Mouse (Mus musculus): Measurements from ENCODE around the gene Gpr149. TPM values are rescaled to one million over a fixed set of nuclear protein-coding genes. Genes with fewer than 3 reads are reported as not detected.

Gene Gpr149
- polyA plus RNA-seq (2012; rRNA removed) = not detected in 2 replicates

DNA sequence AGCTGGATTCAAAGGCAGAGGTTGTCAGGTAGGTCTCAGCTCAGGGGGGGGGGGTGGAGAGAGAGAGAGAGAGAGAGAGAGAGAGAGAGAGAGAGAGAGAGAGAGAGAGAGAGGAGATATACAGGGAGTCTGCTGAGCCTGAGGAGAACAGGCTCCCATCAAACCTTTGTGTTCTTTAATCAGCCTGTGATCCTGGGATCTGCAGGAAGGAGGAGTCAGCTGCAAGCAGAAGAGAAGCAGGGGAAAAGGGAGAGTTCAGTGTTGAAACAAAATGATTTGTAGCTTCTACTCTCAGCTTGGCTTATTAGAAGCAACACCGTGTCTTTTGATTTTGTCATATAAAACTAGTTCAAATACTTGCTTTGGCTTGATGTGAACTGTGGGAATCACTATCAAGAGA is at the start of gene Gpr149:
Gpr149 (minus strand) TSS at position 168 of the 400 bp plus-strand sequence.
- DNase-seq (ENCODE audit: low read depth) = no peak

DNA sequence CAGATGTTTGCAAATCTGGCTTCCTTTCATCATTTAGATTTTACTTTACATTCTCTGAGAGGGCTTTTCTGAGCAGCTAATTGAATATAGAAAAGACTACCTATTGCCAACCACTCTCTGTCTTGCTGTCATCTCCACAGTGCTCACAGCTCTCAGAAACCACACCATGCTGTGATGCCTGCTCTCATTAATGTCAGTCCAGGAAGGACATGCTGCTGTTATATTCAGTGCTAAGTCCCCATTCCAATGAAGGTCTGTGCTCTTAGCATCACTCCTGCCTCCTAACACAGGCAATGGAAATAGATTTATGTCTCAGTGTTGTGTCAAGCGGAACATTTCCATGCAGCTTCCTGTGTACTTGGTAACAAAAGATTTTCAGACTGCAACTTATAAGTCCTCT is 45.6 kb upstream of the Gpr149 start:
- no peak for DNase-seq (ENCODE audit: low read depth)

DNA sequence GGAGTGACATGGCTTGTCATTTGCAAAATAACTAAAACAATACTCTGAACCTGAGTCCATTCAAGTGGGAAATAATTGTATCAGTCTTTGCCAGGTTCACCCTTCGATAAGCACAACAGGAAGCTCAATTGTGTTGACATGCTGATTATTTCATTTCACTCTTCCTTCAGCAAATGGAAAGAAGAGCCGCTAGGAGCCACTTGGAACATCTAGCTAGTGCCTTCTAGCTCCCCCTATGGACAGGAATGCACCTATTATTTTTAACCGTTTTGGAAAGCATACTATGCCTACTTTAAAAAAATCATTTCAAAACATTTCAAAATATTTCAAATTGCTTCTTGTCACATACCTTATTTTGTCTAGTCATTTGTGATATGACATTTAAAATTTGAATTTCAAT is 5.9 kb upstream of the Gpr149 start:
- DNase-seq (ENCODE audit: low read depth) = no peak

DNA sequence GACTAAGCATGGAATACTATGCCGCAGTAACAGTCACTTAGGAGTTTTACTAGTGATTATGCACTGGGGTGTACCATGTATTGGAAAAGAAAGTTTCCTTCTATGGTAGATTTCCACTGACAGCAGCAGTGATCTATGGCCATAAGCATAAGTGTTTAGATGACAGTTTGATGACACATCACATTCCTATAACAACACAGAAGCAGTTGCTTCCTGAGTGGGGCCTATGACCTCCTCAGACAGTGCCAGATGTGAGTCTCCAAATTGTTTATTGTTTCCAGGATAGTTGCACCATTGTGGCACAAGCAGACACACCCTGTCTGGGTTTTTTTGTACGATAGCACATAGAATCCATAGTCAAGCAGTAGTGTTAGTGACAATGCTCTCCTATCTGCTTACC is 991 bp upstream of the Gpr149 start:
- DNase-seq (ENCODE audit: low read depth) = no peak

DNA sequence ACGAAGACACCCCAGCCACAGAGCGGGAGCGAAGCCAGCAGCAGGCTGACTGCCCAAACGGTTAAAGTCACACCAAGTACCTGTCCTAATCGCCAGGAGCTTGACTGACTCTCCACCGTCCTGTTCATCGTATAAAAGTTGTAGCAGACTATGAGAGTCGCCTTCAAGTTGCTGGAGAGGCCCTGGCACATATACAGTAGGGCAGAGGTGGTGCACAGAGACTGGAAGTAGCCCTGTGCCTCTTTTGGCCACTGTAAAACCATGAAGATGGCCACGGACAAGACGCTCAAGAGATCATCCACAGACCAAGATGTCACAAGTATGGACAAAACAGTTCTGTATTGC is 921 bp downstream of the Gpr149 start:
- DNase-seq (ENCODE audit: low read depth) = no peak

DNA sequence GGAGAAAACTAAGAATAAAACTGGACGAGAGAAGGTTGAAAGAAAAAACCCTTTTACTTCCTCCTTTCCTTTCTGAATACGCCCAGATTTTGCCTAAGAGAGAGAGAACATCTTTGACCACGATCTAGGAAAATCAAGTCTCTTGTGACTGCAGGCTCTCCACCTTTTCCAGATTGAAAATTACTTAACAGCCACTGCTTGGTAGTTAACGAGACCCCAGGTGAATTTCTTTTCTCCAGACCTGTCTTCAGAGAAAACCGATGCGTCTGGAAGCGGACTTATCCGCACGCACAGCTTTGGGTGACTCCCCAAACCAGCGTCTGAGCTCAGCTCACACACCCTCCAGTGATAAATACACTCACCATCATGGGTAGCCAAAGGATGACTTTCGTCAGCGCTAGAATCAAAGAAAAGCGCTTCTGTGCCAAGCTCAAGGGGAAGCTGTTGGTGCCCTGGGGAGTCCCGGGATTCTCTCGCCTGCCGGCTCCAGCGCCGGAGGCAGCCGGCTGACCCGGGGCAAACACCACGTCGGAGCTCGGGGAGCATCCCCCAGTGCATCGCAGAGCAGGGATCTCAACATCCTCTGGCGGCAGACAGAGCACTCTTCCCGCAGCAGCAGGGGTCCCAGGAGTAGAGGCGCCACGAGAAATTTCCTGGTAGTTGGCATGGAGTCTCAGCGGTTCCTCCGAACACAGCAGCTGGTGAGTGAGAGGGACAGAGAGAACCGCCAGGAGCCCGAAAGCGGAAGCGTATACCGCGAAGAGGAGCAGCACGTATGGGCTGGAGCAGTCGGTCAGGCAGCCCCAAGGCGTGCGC is 1.5 kb downstream of the Gpr149 start:
- DNase-seq (ENCODE audit: low read depth) = no peak

DNA sequence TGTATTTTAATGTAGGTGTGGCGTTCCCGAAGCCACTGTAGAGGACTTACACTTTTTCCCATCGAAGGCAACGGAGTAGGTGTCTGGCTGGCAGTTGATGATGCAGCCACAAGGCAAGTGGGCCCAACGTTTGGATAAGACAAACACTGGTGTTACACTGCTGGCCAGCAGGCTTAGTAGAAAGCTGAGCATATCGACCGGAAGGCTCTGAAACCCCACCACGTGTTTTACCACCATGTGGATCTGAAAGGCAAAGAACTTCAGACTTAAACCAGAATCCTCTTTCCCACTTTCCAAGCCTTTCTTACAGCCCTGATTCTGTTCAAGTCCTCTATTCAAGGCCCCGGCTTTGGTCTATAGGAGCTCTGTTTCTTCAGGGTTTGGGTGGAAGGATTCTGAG is 2.5 kb downstream of the Gpr149 start:
- no peak for DNase-seq (ENCODE audit: low read depth)

DNA sequence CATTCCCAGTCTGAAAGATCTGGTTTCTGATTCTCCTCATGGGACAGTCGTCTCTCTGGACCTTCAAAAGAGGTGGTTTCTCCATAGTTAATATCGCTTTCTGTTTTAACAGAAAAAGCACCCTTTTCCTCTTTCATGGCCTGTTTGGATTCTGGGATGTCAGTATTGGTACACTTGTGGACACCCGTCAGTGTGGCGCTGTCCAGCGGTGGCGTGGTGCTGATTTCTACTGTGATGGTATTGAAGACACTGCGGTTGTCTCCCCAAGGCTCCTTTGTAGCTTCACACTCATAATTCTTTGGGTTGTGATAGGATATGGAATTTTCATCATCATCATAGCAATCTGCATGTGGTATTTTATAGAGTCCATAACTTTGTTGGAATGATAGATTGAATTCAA is 10.1 kb downstream of the Gpr149 start:
- no peak for DNase-seq (ENCODE audit: low read depth)

DNA sequence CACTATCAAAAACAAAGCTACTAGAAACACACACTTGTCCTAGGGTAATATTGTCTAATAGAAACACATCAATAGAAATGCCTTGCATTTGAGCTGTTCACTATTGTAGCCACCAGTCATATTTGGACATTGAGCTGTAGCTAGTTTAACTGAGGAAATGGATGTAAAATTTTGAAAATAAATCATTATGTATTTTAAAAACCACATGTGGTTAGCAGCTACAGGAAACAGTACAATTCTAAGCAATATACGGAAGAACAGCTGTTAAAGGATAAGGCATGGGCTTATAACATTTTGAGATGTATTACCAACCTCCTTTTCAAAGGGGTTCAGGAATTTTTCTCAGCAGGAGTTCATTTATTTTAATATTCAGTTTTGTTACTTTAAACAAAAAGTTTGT is 19.9 kb downstream of the Gpr149 start:
- no peak for DNase-seq (ENCODE audit: low read depth)

DNA sequence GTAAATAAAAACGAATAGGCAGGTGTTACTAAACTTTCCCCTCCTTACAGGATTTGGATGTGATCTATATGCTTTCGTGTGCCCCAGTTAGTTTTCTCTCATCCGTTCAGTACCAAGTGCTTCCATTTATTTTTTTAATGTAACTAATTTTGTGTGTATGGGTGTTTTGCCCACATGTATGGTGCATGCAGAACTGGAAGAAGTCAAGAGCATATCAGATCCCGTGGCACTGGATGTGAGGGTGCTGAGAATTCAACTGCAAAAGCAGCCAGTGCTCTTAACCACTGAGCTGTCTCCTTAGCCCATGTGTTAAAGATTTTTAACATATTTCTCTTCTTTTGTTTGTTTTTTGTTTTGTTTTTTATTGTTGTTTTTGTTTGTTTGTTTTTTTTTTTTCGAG is 77.3 kb downstream of the Gpr149 start:
- DNase-seq (ENCODE audit: low read depth) = no peak

DNA sequence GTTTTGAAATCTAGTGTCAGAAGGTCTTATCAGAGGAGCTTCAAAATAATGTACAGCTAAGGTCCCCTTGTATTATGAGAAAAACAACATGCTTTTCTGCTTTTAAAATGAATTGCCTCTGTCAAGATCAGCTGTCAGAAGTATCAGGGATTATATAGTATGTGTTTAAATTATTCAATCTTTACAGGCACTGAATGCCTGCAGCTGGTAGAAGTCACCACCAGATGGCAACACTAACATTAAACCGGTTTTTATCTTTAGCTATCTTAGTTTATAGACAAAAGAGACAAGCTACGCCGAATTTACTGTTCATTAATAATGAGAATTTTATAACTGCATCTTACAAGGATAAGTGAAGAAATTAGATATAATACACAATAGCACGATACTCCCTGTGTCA is 77.8 kb downstream of the Gpr149 start:
- DNase-seq (ENCODE audit: low read depth) = no peak

DNA sequence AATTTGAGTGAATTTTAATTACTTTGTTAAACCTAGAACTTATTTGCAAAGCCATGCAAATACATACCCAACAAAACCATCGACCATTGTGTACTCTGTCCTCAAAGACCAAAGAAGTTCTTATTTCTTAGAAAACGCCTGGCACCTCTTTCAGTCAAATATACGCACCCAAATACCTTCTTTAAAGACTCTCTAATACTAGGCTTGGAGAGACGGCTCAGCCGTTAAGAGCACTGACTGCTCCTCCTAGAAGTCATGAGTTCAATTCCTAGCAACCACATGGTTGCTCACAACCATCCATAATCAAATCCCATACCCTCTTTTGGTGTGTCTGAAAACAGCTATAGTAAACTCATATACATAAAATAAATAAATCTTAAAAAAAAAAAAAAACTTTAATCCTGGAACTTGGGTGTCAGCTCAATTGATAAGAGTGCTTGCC is 97.7 kb downstream of the Gpr149 start:
- DNase-seq (ENCODE audit: low read depth) = no peak

DNA sequence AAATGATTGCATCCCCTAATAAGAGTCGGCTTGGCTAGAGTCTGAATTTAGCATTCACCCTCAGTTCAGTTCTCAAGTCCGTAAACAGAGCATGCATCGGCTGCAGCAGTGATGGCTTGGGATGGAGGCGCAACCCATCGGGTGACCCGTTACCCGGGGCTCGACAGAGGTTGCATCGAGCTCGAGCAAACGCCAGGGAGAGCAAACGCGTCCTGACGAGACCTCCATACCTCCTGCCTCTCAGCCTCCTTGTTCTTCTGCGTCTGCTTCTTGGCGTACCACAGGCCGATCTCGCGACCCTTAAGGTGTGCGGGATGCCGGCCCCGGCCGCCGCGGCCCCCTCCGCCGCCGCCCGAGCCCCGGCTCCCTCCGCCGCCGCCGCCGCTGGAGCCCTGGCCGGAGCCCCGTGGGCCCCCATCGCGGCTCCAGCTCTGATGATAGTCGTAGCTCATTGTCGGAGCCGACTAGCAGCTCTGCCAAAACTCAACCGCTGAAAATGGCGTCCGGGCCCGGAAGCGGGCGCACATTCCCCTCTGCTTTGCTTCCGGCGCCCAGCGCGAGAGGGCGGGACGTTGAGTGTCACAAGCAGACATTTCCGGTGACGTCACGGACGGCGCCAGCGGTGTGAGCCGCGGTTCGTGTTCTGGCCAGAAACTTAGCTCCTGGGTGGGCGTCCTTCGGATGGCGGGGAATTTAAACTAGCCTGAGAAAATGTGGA is 98.3 kb downstream of the Gpr149 start, which contains the start of gene Dhx36:
Dhx36 (minus strand) TSS at position 517 of the 718 bp plus-strand sequence.
- peak; percentile 36 for DNase-seq (ENCODE audit: low read depth)

DNA sequence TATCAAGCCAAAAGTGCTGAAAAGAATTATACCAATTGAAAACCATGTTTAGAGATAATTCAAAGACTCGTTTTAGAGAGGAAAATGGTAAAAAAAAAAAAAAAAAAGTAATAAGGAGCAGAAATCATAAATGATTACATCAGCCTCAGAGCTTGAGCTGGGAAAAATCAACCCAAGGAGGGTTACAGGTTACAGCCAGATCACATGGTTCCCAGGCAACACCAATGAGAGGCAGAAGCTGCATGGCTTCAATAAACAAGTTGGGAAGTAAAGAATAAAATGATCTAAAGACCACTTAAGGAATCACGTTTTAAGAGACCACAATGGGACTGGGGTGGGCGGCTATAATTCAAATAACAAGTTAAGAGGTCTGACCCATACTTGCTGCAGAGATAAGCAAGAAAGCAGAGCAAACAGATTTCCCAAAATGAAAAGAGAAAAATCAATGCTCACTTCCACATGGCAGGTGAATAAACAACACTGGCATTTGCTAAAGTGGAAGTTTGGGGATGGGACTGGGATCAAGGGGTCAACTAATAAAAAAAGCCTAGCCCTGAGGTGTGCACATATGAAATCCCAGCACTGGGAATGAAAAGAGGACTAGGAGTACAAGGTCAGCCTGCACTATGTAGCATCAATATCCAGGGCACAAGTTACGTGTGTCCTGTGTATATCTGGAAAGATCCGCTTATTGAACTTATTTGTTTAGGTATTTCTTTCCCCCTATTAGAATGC is 99.6 kb downstream of the Gpr149 start:
- DNase-seq (ENCODE audit: low read depth) = no peak

DNA sequence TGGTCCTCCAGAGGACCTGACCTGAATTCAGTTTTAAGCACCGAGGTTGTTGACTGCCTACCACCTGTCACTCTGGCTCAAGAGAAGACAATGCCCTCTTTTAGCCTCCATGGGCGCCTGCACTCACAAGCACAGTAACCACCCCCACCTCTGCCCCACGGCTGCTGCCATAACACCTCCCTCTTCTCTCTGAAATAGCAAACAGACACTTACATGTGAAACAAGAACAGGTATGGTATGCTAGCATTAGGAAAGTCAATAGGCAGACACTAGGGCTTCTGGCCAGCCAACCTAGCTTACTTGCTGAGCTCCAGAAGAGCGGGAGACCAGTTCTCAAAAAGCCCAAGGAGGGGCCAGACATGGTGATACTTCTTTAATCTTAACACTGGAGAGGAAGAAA is 105.6 kb downstream of the Gpr149 start:
- DNase-seq (ENCODE audit: low read depth) = no peak

DNA sequence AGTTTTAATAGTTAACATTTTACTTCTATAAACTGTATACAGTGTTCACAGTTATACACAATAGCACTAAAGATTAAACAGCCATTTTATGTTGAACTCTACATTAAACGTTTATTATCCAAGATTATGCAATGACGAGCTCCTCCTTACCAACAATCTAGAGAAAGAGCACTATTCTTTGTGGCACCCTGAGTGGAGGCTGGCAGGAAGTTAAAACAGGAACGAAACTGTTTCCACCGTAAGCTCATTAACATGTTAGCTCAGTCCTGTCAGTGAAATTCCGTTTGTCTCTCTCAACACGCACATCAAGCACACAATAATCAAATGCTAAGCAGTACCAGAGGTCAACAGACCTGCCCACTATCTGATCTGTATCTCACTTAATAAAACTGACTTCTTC is 112.4 kb downstream of the Gpr149 start:
- DNase-seq (ENCODE audit: low read depth) = no peak

DNA sequence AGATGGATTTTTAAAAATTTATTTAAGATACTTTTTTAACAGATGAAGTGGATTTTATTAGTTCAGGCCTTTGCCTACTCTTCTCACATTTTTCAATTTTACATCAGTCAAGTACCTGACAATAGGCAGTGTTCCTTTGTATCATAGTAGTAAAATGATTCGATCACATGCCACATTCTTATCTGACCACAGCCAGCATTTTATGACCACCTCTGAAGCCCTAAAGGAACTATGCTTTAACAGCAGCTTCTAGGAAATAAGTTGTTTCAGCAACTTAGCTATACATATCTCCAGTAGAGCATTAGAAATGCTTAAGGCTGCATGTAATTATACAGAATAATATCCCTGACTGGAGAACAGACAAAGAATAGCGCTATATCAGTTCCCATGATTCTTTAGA is 120.6 kb downstream of the Gpr149 start:
- DNase-seq (ENCODE audit: low read depth) = no peak

Other genes starting within 250 kb of the Gpr149 start
- 7.0 TPM in 2 replicates for gene Dhx36, start 98.1 kb downstream of the Gpr149 start, polyA plus RNA-seq (2012; rRNA removed)